Mouse (Mus musculus) MEL (cell line): ENCODE data around the gene Sarnp.

Experiments used
- CTCF ChIP-seq, 3 experiments: IDR thresholded peaks in 2 of 3; conservative IDR thresholded peaks in 1 of 3; 2 replicates each; pipeline ENCODE4 v1.5.1; 2011 to 2012; ENCODE audit warnings: low read length in 3 of 3, low read depth in 2 of 3, mild to moderate bottlenecking in 2 of 3, improper control_type of control experiment in 1 of 3, inconsistent platforms in 1 of 3, mixed read lengths in 1 of 3, moderate library complexity in 1 of 3; ENCODE audit not compliant: control insufficient read depth in 1 of 3, insufficient read depth in 1 of 3, poor library complexity in 1 of 3, severe bottlenecking in 1 of 3
- E2F4 ChIP-seq: IDR thresholded peaks from 2 replicates; pipeline ENCODE4 v1.6.1; 2011; ENCODE audit warnings: low read depth, low read length, improper control_type of control experiment, borderline replicate concordance
- EP300 ChIP-seq, 2 experiments: IDR thresholded peaks; 2 replicates each; pipeline ENCODE4 v1.6.1; 2011; ENCODE audit warnings: improper control_type of control experiment in 2 of 2, low read length in 2 of 2, low read depth in 1 of 2, mild to moderate bottlenecking in 1 of 2
- GABPA ChIP-seq: IDR thresholded peaks from 2 replicates; pipeline ENCODE4 v1.6.1; 2012; ENCODE audit warnings: low read depth, mild to moderate bottlenecking, inconsistent platforms, low read length, improper control_type of control experiment, moderate library complexity
- KAT2A ChIP-seq: conservative IDR thresholded peaks from 2 replicates; pipeline ENCODE4 v1.6.1; 2012; ENCODE audit warnings: low read depth, low read length, improper control_type of control experiment, inconsistent platforms
- MAFK ChIP-seq: IDR thresholded peaks from 2 replicates; pipeline ENCODE4 v1.6.1; 2011; ENCODE audit warnings: low read depth, mild to moderate bottlenecking, low read length, improper control_type of control experiment, borderline replicate concordance
- MAX ChIP-seq: IDR thresholded peaks from 2 replicates; pipeline ENCODE4 v1.6.1; 2011; ENCODE audit warnings: low read length, improper control_type of control experiment
- NELFE ChIP-seq: IDR thresholded peaks from 2 replicates; pipeline ENCODE4 v1.6.1; 2011; ENCODE audit warnings: low read depth, low read length, improper control_type of control experiment
- POLR2A ChIP-seq, 2 experiments: IDR thresholded peaks; 2 replicates each; pipeline ENCODE4 v1.6.1; 2011 to 2012; ENCODE audit warnings: low read length in 2 of 2, mild to moderate bottlenecking in 2 of 2, control low read depth in 1 of 2, improper control_type of control experiment in 1 of 2, low read depth in 1 of 2, moderate library complexity in 1 of 2; ENCODE audit not compliant: control insufficient read depth in 1 of 2, insufficient read depth in 1 of 2, poor library complexity in 1 of 2
- POLR2AphosphoS5 ChIP-seq: IDR thresholded peaks from 2 replicates; pipeline ENCODE4 v1.6.1; 2012; ENCODE audit warnings: low read depth, borderline replicate concordance, mild to moderate bottlenecking, inconsistent platforms, low read length, moderate library complexity, mixed read lengths
- RCOR1 ChIP-seq: IDR thresholded peaks from 2 replicates; pipeline ENCODE4 v1.6.1; 2012; ENCODE audit warnings: low read depth, mild to moderate bottlenecking, inconsistent platforms, low read length, improper control_type of control experiment
- TBP ChIP-seq: IDR thresholded peaks from 2 replicates; pipeline ENCODE4 v1.8.0; 2011; ENCODE audit warnings: low read depth, low read length, improper control_type of control experiment
- TCF12 ChIP-seq: IDR thresholded peaks from 2 replicates; pipeline ENCODE4 v1.6.1; 2014; ENCODE audit warnings: low read depth, mild to moderate bottlenecking, inconsistent platforms, low read length, improper control_type of control experiment, moderate library complexity
- USF1 ChIP-seq: IDR thresholded peaks from 2 replicates; pipeline ENCODE4 v1.6.1; 2014; ENCODE audit warnings: low read depth, mild to moderate bottlenecking, inconsistent platforms, low read length, improper control_type of control experiment, moderate library complexity

GRCm38 (mm10) chr10:128822135-128822534, 5.0 kb downstream of the Sarnp start:
- TF ChIP-seq KAT2A (no peak), POLR2A (IDR thresholded peaks at IDR 0.05; ENCODE audit: control insufficient read depth in 1 of 2, insufficient read depth in 1 of 2, low read depth in 1 of 2, low read length in 2 of 2, poor library complexity in 1 of 2) (no peak), NELFE (no peak), RCOR1 (no peak), GABPA (no peak), EP300 (IDR thresholded peaks at IDR 0.05; ENCODE audit: low read depth in 1 of 2, low read length in 2 of 2) (no peak), MAFK (no peak), TBP (no peak), USF1 (no peak), CTCF (IDR thresholded peaks at IDR 0.05 in 2 of 3, conservative IDR thresholded peaks at IDR 0.05 in 1 of 3; ENCODE audit: control insufficient read depth in 1 of 3, insufficient read depth in 1 of 3, low read depth in 2 of 3, low read length in 3 of 3, poor library complexity in 1 of 3, severe bottlenecking in 1 of 3) (no peak), E2F4 (no peak), POLR2AphosphoS5 (no peak), MAX (peak; percentile 40; the same call in 1 of the 2 replicates), TCF12 (no peak)
